Mouse (Mus musculus): Measurements from ENCODE around the gene Lpar2. TPM values are rescaled to one million over a fixed set of nuclear protein-coding genes. Genes with fewer than 3 reads are reported as not detected.

Gene Lpar2
- total and polyA plus RNA-seq, 3 experiments = 1.2 to 2.9 (median 2.5) TPM

DNA sequence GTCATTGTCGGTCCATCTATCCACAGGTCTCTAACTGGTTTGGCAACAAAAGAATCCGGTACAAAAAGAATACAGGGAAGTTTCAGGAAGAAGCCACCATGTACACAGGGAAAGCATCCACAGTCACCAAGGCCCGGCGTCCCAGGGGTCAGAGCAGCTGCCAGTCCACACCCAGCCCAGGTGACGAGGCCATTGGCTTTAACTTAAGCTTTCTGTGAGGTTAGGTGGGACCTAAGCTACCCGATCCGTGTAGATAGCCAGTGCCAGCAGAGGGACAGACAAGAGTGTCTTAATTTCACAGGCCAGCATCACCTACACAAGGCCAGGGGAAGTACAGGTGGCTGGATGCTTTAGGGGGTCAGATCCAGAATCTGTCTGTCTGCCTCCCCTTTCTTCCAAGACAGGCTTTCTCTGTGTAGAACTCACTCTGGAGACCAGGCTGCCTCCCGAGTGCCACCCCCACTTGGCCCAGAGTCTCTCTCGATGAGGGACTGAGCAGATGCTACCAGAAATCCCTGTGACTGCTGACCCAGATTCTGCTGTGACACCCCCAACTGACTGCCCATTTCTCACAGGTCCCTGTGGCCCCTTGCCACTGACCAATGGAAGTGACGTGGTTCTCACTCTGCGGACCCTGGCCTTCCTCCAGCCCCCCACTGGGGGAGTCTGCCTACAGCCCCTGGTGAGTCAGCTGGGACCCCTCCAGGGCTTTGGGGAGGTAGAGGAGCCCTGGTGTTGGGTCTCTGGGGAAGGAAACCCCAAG, 48.0 kb downstream of the Lpar2 start:
- DNase-seq = no peak

DNA sequence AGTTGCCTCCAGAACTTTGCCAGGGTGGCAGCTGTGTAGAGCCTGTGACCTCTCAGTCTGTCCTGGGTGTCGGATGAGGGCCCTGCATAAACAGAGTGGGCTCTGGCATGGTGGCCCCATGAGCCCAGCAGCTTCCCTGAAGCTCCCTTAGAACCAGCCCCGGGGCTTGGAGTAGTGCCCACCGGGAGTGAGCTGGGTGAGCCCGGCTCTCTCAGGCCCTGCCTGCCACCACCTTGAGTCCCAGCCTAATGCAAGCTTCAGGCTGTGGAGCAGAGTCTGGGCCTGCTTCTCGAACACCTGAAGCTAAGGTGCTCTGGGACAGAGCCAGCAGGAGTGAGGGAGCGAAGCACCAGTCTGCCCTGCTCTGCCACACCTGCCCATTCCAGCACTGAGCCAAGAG, 48.7 kb downstream of the Lpar2 start:
- DNase-seq = no peak

DNA sequence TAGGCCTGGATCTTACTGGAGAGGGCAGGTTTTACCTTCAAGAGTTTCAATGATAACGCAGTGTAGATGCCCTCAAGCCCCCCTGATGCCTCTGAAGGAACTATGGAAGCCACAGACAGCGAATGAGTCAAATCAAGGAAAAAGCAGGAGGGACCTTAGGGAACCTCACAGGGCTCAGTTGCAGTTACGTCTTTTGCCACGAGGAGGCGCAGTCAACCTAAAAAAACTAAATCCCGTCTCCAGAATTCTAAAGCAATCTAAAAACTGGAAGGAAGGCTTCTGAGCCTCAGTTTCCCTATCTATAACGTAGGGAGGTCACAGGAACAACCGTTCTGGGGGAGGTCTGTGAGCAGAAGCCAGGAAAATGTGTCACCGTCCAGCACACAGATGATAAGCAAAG, 51.9 kb downstream of the Lpar2 start:
- peak; percentile 53 for DNase-seq

GRCm38 (mm10) chr8:69874654-69875053, 52.4 kb downstream of the Lpar2 start:
- DNase-seq = no peak

DNA sequence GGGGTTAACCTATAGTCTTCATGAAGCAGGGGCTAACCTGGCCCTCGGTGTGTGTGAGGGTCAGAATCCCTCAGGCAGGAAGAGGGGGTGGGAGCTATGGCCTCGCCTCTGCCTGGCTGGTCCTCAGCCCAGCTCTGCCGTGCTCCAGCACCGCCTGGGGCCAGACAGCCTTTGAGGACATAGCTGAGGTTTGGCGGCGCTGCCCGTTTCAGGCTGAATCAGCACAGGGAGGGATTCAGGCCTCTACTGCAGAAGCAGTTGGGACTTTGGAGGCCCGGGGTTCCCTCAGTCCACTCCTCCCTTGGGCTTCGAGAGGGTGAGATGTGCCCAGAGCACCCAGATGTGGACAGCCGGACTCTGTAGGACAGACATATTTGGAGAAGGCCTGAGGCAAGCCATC, 53.9 kb downstream of the Lpar2 start:
- DNase-seq = no peak

- no peak for DNase-seq
Measured at GRCm38 (mm10) chr8:69876967-69877366, 54.7 kb downstream of the Lpar2 start.

DNA sequence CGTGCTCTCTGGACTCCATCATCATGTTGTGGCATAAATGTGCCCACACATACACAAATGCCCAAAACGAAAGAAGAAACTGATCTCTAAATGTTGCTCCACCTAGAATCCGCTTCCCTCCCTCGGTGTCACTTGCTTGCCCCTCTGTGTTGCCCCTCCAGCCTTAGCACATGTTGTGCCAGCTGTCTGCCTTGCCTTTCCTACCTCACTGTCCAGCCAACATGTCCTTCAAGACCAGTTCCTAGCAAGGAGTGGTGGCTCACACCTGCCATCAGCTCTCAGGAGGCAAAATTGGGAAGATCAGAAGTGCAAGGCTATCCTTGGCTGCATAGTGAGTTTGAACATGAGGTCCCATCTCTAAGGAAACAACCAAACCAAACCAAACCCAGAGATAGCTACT, 55.2 kb downstream of the Lpar2 start:
- no peak for DNase-seq

DNA sequence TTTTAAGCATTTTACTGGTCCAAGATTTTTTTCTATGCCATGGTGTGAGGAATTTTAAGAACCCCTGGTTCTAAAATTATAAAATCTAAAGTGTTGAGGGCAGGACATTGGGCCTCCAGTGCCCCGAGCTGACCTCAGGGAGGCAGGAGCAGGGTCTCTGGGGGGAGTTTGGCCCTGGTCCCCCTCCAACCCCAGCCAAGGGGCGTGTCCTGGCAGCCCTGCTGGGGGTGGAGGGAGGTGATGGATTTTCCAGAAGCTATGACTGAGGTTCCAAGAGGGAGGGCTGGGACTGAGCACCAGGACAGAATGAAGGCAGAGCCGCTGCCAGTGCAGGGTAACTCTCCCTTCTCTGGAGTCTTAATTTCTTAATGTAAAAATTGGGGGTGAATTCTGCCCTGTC, 55.8 kb downstream of the Lpar2 start:
- DNase-seq = no peak

GRCm38 (mm10) chr8:69879678-69880077, 57.4 kb downstream of the Lpar2 start:
- DNase-seq = no peak

Other genes starting within 250 kb of the Lpar2 start
- 10 to 100 TPM; 11.2 to 13.5 TPM for gene Zfp868, start 196.9 kb upstream of the Lpar2 start, total RNA-seq (2021)
- 2.9 and 4.4 TPM in 2 replicates for gene Zfp868, start 196.9 kb upstream of the Lpar2 start, polyA plus RNA-seq (2012; rRNA removed)
- gene Zfp964, start 167.9 kb upstream of the Lpar2 start, total RNA-seq (2021) = 1 to 10 TPM; 2.0 to 2.9 TPM
- gene Zfp964, start 167.9 kb upstream of the Lpar2 start, polyA plus RNA-seq (2012; rRNA removed) = 0.18 and 0.21 TPM in 2 replicates
- 10 to 100 TPM; 22.3 to 25.3 TPM for gene Zfp869, start 111.7 kb upstream of the Lpar2 start, total RNA-seq (2021)
- 0.27 and 0.48 TPM in 2 replicates for gene Zfp869, start 111.7 kb upstream of the Lpar2 start, polyA plus RNA-seq (2012; rRNA removed)
- gene Zfp963, start 72.5 kb upstream of the Lpar2 start, total RNA-seq (2021) = 1 to 10 TPM; 2.6 to 5.0 TPM
- gene Zfp963, start 72.5 kb upstream of the Lpar2 start, polyA plus RNA-seq (2012; rRNA removed) = 0.51 and 1.3 TPM in 2 replicates
- 1 to 10 TPM in 1 of 2 experiments, not detected in 1; 2.3 TPM for gene Gm20422, start 47.5 kb upstream of the Lpar2 start, total RNA-seq (2021)
- gene Gm20422, start 47.5 kb upstream of the Lpar2 start, polyA plus RNA-seq (2012; rRNA removed) = 0.25 and 0.33 TPM in 2 replicates
- 10 to 100 TPM; 40.8 to 43.4 TPM for gene Atp13a1, start 31.3 kb upstream of the Lpar2 start, total RNA-seq (2021)
- gene Atp13a1, start 31.3 kb upstream of the Lpar2 start, polyA plus RNA-seq (2012; rRNA removed) = 93.0 and 110 TPM in 2 replicates
- gene Zfp866, start 31.3 kb upstream of the Lpar2 start, total RNA-seq (2021) = 10 to 100 TPM; 19.5 to 21.4 TPM
- gene Zfp866, start 31.3 kb upstream of the Lpar2 start, polyA plus RNA-seq (2012; rRNA removed) = 3.4 and 3.5 TPM in 2 replicates
- 10 to 100 TPM; 13.5 to 13.6 TPM for gene Gmip, start 13.8 kb upstream of the Lpar2 start, total RNA-seq (2021)
- 30.3 and 36.6 TPM in 2 replicates for gene Gmip, start 13.8 kb upstream of the Lpar2 start, polyA plus RNA-seq (2012; rRNA removed)
- gene Pbx4, start 10.1 kb downstream of the Lpar2 start, total RNA-seq (2021) = under 1 TPM; 0.38 to 0.69 TPM
- gene Pbx4, start 10.1 kb downstream of the Lpar2 start, polyA plus RNA-seq (2012; rRNA removed) = 5.5 and 5.8 TPM in 2 replicates
- under 1 TPM; 0.07 to 0.09 TPM for gene Cilp2, start 65.3 kb downstream of the Lpar2 start, total RNA-seq (2021)
- 0.39 and 1.1 TPM in 2 replicates for gene Cilp2, start 65.3 kb downstream of the Lpar2 start, polyA plus RNA-seq (2012; rRNA removed)
- gene Tssk6, start 79.8 kb downstream of the Lpar2 start, total RNA-seq (2021) = under 1 TPM; 0.35 to 0.66 TPM
- 1.3 and 2.0 TPM in 2 replicates for gene Tssk6, start 79.8 kb downstream of the Lpar2 start, polyA plus RNA-seq (2012; rRNA removed)
- gene Ndufa13, start 80.1 kb downstream of the Lpar2 start, total RNA-seq (2021) = 100 to 1,000 TPM; 160 to 215 TPM
- gene Ndufa13, start 80.1 kb downstream of the Lpar2 start, polyA plus RNA-seq (2012; rRNA removed) = 83.3 and 99.4 TPM in 2 replicates
- gene Yjefn3, start 80.3 kb downstream of the Lpar2 start, total RNA-seq (2021) = 1 to 10 TPM; 1.9 to 4.2 TPM
- gene Yjefn3, start 80.3 kb downstream of the Lpar2 start, polyA plus RNA-seq (2012; rRNA removed) = 6.6 and 10.8 TPM in 2 replicates
- gene Gatad2a, start 174.0 kb downstream of the Lpar2 start, total RNA-seq (2021) = 100 to 1,000 TPM; 102 to 116 TPM
- 92.3 and 105 TPM in 2 replicates for gene Gatad2a, start 174.0 kb downstream of the Lpar2 start, polyA plus RNA-seq (2012; rRNA removed)
- 10 to 100 TPM; 51.1 to 53.3 TPM for gene Mau2, start 220.3 kb downstream of the Lpar2 start, total RNA-seq (2021)
- gene Mau2, start 220.3 kb downstream of the Lpar2 start, polyA plus RNA-seq (2012; rRNA removed) = 98.2 and 114 TPM in 2 replicates
- 10 to 100 TPM; 28.7 to 32.8 TPM for gene Sugp1, start 220.4 kb downstream of the Lpar2 start, total RNA-seq (2021)
- gene Sugp1, start 220.4 kb downstream of the Lpar2 start, polyA plus RNA-seq (2012; rRNA removed) = 6.6 and 7.5 TPM in 2 replicates

Measured in adrenal gland, adult 2 months (tissue).